Mouse (Mus musculus) embryo, embryonic 9.5 days (tissue): Measurements from ENCODE around the gene Sfswap.
"Not testable (repeated sequence)": the region's sequence is repeated elsewhere in the genome, so short reads cannot be mapped to it uniquely, and the experiment has no call there.

Source experiments
- DNase-seq: peaks from one replicate; pipeline ENCODE4 v3.0.0-alpha.2; 2017; ENCODE audit errors: extremely low spot score

Gene Sfswap

DNA sequence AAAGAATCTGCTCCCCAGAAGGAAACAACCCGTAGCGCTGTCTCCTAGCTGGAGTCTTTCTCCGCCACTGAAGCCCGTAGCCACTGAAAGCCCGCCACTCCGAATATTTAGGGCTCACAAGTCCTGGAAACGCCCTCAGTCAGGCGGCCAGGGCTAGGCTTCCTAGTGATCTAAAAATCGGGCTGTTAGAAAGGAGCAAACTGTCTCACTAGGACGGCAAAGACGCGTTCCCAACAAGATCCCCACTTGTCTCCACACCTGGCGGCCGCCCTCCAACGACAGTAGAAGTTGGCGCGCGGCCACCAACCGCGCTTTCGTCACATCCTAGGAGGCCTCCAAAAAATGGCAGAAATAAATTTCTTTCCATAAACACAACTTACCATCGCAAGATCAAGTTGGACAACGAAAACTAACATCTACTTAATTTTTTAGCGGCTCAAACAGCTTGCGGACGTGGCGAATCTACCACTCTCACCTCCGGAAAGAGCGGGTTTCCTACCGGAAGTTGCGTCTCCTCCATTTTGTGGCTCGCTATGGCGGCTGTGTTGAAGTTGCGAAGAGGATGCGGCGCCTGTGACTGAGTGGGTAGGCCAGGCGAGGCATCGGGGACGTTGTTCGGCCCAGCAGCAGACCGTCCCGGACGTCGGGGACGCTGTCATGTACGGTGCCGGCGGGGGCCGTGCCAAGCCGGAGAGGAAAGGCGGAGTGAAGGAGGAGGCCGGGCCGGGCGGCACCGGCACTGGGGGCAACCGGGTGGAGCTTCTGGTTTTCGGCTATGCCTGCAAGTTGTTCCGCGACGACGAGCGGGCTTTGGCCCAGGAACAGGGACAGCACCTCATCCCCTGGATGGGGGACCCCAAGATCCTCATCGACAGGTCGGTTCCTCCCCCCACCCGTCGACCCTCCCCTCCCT, at the start of gene Sfswap:
Gene Sfswap (plus strand): TSS at position 500 of the 913 bp plus-strand sequence.
- peak; percentile 89 for DNase-seq

DNA sequence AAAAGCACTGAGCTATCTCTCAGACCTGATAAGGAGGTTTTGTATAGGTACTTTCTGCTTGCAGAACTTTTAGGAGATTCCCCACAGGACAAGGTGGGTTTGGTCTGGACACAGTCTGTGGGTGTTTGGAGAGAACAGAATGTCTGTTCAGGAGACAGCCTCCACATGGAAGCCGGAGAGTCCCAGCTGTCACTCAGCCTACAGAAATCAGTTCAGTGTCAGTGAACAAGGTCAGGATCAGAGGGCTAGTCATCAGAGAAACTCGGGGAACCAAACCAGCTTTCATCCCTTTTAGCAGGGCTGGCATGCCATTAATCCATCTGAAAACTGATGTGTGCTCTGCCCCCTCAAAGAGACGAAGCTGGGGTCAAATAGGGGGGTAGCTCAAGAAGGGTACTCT, 48.5 kb upstream of the Sfswap start:
- DNase-seq: no peak

DNA sequence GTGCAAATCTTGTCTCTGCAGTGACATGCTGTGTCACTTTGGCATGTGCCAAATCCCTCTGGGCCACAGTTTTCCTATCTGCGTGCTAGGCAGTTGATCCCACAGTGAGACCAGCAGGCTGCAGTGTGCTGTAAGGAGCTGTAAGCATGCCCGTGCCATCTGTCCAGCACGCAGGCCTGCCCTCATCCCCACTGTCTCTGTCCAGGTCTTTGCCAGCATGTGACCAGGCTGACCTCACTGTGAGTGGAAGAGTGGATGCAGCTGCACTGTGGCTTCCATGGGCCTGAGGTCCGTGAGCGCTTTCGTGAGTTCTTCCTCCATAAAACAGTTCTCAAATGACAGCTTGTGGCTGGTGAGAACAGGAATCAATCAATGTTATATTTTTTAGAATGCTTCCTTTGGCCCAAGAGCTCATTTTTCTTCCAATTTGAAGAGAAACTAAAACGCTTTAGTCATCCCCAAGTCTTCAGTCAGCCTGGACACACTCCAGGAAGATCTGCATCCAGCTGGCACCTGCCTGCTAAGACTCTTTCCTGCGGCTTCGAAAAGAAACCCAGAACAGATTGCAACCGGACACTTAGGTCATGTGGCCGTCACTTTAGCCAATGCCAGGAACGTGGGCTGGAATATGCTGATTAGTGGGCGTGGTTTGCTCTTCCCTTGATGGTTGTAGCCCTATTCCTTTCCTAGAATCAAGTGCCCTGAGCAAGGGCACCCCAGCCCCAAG, 46.1 kb upstream of the Sfswap start:
- DNase-seq: peak; percentile 79

DNA sequence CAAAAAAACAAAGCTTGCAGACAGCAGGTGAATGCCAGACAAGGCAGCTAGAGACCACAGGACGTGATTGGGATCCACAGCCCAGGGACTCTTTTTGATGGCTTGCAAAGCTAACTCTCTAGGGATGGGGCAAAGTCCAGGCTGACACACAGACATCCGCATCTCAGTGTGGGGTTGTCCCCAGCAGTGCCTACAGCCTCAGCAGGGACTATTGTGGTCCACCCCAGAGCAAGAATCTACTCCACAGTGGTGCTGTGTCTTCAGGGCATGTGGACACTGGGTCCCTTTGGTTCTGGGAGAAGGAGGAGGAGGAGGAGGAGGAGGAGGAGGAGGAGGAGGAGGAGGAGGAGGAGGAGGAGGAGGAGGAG, 45.5 kb upstream of the Sfswap start:
- no peak for DNase-seq

DNA sequence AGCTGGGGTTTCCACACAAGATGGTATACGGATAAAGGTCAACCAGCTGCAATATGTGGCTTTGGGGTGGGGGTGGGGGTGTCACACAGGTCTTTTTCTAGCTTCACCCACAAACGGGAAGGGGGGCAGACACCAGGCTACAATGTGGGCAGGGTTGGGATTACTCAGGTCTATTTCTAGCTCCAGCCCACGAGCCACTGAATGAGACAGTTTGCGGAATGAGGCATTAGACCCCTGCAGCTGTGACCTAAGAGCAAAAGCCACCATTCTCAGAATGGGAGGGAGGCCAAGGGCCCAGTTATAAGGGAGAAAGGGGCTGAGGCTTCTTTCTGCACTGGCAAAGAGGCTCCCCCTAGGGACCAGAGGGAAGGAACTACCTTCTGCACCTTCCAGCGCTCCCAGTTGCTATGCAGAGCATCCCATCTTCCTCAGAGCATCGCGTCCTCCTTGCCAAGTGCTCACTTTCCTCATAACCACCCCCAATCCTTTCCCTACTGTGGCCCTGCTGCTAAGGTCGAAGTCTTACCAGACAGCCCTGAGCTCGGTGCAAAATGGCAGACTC, 44.4 kb upstream of the Sfswap start:
- DNase-seq: no peak

DNA sequence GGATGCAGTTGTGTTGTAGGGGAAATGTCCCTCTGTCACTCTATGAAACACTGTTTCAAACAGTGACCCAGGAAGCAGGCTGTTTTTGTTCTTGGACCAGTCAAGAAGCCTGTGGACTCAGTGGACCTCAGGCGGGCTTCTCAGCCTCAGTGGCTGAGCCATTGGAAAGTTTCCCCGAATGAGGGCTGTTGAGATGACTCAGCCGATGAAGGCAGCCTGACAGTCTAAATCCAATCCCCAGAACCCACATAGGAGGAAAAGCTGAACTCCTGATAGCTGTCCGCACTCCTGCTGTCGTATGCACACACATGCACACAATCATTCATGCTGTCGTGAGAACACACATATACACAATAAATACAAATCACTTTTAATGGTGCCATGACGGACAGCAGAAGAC, 42.9 kb upstream of the Sfswap start:
- no peak for DNase-seq

DNA sequence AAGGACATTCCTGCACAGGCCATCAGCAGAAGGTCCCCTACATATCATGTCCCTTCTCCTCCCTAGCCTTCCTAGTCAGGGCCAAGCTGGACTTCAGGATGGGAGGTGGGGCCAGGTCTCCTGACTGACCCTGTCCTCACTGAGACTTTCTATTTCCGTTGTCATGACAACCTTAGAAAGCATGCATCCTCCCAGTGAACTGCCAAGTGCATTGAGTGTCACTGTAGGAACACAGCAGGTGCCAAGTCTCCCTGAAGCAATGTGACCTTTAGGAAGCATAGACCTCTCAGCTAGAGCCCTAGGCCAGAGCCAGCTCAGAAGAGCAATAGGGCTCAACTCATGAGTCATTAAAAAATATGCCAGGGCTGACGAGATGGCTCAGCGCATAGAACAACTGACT, 42.5 kb upstream of the Sfswap start:
- no peak for DNase-seq

DNA sequence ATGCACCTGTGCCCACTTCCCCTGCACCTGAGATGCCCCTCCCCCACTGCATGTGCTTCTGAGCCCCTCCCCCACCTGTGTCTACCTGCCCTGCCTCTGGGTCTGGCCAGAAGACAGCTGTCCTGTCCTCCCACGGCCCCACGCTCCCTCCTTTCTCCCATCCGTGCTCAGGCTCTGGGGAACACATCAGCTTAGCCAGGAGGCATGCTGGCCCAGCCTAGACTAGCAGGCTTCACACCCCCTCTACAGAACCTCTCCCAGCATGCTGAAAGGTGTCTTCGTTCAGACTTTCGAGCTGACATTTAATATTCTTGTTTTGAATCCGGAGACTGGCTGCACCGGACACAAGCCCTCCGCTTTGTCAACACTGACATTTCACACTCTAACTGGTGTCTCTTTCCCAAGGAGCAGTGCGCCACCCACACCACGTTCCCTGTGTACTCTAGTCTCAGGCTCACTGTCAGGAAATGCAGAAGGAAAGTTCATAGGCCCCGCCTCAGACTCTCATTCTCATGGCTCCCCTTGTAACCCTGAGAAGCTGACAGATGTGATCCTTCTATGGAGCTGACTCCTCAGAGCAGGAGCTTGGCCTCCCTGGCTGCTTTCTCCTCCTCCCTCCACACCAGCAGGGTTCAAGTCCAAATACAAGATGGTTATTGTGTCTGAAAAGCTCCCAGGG, 40.1 kb upstream of the Sfswap start:
- DNase-seq: no peak

DNA sequence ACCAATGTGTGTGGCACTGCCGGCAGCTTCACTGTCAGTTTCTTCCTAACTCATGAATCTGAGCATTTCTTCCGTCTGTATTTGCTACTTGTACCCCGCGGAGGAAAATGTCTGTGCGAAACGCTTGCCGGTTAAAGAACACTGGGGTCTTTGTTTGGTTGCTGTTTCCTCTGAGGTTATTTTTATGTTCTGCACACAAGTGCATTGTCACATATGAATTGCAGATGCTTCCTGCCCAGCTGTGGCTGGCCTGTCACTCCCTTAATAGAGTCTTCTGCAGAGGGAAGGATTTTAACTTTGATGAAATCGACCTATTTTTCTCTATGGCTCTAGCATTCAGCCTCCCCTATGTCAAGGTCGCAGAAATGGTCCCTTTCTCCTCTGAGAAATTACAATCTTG, 37.4 kb upstream of the Sfswap start:
- not testable (repeated sequence) for DNase-seq

DNA sequence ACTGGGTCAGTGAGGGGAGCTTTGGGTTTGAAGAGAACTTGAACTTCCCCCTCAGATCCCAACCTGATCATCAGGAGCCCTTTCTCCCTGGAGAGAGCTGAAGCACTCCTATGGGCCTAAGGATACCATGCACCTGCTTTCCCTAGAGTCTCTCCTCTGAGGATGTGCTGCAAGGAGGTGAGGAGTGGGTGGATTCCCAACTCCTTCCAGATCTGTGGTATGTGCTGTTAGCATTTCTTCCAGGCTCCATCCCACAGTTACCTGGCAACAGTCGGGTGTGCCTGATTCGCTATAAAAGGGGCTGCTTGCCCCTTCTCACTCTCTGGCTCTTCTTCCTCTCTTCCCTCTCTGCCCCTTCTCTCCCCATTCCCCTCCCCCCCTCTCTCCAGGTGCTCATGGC, 35.2 kb upstream of the Sfswap start:
- no peak for DNase-seq

DNA sequence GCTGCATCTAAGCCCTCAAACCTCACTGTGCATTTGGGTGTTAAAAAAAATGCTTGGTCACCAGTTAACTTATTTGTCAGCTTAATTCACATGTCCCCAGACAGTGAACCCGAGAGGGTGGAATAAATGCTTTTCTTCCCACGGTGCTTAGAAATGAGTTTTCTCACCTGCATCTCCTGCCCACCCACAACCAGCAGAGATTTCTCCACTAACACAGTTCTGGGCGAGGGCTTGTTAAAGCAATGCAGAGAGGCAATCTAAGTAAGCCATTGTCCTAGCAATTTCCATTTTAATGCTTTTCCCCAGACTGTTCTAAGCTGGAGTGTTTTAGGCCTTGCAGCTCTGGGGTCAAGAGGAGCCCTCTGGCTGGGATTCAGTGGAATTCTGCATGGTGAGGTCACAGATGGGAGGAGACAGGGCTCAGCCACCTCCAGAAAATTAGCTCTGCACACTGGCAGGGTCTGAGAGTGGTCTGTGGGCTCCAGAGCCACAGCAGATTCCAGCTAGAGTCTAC, 25.4 kb upstream of the Sfswap start:
- no peak for DNase-seq

DNA sequence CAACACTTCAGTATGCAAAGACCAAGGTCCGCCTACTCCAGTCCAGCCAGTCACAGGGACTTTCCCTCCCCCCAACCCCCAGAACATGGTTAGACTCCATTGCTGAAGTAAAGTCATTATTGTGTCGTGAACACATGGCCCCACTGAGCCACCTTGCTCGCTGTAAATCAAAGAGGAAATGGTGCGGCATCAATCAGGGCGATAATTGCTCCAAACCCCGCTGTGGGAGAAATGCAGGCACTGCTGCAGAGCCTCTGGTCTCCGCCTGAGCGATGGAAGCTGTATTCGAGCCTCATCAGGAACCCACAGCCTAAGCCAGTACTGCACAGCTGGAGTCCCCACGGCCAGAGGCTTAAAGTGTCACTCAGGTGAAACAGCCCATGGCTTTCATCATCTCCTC, 11.1 kb upstream of the Sfswap start:
- no peak for DNase-seq

DNA sequence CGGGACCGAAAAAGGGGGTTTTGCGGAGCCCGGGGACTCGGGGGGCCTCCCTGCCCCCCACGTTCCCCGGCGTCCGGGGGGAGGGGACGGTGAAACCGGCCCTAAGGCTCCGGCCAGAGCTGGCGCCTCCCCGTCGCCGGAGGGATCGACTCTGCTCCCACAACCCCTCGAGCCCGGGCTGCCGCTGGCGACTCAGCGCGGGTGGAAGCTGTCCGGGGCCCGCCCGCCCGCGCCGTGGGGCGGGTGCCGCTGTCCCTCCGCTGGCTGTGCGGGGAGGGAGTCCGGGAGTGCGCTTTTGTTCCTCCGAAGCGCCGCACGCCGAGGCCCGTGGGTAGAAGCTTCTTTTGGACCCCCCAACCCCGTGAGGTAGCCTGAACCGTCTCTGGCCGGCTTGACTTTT, 650 bp downstream of the Sfswap start:
- DNase-seq: no peak

DNA sequence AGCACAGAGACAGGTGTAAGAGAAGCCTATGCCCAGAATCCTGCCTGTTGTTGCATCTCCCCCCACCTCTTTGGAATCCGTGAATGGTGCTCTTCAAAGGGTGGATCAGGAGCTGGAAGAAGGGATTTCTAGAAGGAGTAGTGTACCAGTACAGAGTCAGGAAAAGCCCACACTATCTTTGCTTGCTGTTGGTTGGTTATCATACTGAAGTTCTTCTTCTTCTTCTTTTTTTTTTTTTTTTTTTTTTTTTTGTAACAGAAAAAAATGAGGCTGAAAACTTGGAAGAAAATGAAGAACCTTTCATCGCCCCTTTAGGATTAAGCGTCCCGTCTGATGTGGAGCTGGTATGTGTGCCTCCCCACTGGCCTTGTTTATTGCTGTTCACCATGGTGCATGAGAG, 5.9 kb downstream of the Sfswap start:
- no peak for DNase-seq

DNA sequence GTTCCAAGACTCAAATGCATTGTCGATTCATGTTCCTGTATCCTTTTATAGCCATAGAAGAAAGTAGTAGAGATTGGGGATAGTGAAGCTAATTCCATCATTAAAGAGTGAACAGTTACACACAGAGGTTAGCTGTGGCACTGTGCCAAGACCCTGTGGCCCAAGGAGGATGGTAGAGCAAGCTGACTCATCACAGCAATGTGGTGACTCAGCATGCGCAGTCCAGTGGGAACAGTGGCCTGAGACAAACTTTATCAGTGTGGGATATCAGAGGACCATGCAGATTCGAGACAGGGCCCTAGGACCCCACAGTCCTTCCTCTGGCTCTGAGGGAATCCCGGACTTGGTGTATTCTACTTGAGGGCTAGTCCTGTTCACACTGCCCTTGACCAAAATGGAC, 17.2 kb downstream of the Sfswap start:
- DNase-seq: no peak

DNA sequence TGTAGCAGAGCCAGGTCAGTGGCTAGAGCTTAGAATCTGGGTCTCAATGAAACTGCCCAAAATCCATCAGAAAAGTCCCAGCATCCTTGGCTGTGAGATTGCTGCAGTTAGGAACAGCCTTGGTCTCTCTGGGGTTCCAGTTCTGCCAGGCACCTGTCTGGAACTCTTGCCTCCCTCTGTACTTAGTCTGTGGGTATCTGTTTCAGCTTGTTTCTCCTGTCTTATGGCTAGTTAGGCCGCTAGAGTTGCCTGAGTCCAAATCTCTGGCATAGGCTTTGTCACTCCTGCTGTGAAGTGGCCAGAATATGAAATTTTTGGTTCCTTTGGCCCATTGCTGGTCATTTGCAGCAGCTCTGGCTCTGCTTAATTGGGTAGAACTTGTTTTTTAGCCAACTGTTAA, 17.8 kb downstream of the Sfswap start:
- no peak for DNase-seq

DNA sequence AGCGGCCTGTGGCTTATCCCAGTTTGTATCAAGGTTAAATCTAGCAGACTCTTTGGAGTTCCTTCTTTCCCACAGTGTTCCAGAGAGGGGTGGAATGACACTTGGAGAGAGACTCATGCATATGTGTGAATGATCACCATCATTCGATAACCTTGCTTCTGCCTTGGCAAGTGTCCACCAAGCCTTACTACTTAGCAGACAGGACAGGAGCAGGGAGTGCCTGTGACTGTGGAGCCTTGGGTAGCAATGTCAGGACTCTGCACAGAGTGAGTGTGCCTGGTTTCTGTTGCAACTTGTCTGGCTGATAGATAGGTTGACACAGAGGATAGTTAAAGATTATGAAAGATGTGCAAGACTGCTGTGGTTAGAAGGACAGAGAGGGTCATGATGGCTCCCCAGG, 18.6 kb downstream of the Sfswap start:
- no peak for DNase-seq

DNA sequence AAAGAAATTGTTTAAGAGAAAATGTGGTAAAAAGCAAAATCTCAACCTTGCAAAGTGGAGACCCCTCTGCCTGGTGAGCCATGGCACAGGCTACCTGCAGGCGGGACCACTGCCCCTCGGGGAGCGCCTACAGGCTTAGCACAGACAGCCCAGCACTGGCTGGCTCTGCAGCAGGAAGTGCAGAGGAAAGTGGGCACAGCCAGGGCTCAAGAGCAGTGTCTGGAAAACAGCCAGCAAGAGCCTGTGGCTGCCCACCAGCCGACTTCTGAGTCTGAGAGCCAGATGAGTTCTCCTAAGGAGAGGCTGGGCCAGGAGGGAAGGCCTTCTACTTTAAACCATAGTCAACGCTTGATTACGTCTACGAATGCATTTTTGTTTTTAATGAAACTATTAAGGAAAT, 20.5 kb downstream of the Sfswap start:
- no peak for DNase-seq

DNA sequence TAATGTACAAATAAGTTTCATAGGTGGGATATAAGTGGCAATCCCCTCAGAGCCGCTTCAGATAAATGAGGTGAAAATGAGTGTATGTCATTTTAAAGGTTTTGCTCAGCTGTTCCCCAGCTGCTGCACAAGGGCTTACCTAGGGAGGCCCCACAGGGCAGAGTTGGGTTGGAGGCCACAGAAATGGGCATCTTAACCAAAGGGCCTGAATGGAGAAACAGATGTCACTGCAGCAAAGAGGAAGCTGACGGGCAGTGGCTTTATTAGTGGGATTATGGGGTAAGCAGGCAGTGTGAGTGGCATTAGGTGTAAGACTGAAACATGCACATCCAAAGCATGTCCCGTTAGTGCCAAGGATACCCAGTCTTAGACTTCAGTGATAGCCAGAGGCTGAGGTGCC, 20.9 kb downstream of the Sfswap start:
- DNase-seq: no peak

DNA sequence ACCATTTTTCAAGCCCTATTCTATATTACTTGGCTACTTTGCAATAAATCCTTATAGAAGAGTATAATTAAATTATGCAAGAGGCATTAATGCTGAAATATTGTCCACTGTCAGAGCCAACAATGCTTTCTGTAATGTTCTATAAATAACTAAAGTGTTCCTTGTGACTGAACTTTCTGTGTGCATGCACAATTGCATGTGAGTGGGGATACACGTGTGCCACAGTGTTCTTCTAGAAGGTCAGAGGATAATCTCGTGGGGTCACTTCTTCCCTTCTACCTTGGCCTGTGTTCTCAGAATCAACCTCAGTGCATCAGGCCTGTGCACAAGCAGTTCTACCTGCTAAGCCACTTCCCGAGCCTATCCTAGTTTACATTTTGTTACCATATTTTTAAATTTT, 22.1 kb downstream of the Sfswap start:
- DNase-seq: no peak

DNA sequence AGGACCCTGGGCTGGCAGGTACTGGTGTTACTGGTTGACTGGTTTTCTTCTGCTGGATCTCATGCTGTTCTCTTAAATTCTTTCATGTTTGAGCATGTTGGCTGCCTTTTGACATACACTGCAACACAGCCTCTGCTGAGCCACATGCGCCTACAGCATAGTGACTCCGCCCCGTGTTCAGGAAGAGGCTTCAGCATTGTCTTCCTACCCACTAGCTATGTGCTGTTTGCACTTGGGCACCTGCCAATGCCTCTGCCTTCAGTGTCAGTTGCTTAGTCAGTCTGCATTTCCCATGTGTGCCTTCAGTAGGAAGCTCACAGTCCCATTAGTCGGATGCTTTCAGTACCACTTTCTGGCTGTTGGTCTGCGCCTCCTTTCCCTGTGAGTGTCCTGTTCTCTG, 23.7 kb downstream of the Sfswap start:
- DNase-seq: no peak

DNA sequence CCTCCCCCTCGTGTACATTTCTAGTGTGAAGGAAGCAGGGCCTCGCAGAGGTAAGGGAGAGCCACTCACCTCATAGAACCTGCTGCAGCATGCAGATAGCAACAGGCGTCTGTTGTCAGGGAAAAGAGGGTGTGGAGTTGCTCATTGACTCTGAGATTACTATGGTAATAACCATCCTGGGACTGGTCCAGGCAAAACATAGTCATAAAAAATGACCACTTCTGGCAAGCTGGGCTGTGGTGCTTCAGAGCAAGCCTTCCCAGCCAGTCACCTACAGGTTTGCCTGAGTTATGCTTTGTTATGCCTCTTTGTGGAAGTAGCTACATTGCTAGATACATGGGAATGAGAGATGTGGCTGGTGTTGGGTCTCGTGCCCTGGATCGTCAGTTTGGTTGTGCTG, 26.1 kb downstream of the Sfswap start:
- no peak for DNase-seq
